Mouse (Mus musculus) erythroblast, embryonic 14.5 days (primary cell): Measurements from ENCODE around the gene Cdhr3. TPM values are rescaled to one million over a fixed set of nuclear protein-coding genes. Genes with fewer than 3 reads are reported as not detected.

Experiments used
- H3K27me3 ChIP-seq: 2 replicates; pipeline ENCODE4 v1.6.1; 2012; ENCODE audit warnings: inconsistent platforms; ENCODE audit not compliant: control insufficient read depth
- H3K36me3 ChIP-seq: 2 replicates; pipeline ENCODE4 v1.6.1; 2012; ENCODE audit warnings: mild to moderate bottlenecking, inconsistent platforms; ENCODE audit not compliant: control insufficient read depth
- H3K4me1 ChIP-seq: 2 replicates; pipeline ENCODE4 v1.6.1; 2012; ENCODE audit warnings: inconsistent platforms; ENCODE audit not compliant: control insufficient read depth
- H3K4me3 ChIP-seq: replicated peaks from 2 replicates; pipeline ENCODE3; 2012; ENCODE audit warnings: moderate library complexity, mild to moderate bottlenecking, inconsistent platforms
- H3K9me3 ChIP-seq: 2 replicates; pipeline ENCODE4 v1.6.1; 2012; ENCODE audit warnings: low read length, inconsistent platforms, mixed read lengths; ENCODE audit not compliant: control insufficient read depth
- GATA1 ChIP-seq: IDR thresholded peaks from 2 replicates; pipeline ENCODE4 v1.6.1; 2012; ENCODE audit warnings: low read length, inconsistent platforms, mixed read lengths
- TAL1 ChIP-seq: IDR thresholded peaks from 3 replicates; pipeline ENCODE4 v1.6.1; 2012; ENCODE audit warnings: low read length, inconsistent platforms, mixed read lengths
- polyA plus RNA-seq: library from polyadenylated mRNA; stranded (reverse); fragments of >175 nt; gene quantifications from 2 replicates; pipeline ENCODE4 v1.2.3, GENCODE M21; 2012

Cdhr3 gene
- polyA plus RNA-seq, 1 experiment = not detected

- Histone ChIP-seq H3K9me3 (no peaks in the 10 kb centered on the region), H3K27me3 (no peaks in the 10 kb centered on the region), H3K4me3 (no peak overlapping the region), H3K4me1 (no peaks in the 10 kb centered on the region), H3K36me3 (no peaks in the 10 kb centered on the region)
- TF ChIP-seq GATA1 (no peak), TAL1 (no peak)
These were observed 46.9 kb downstream of the Cdhr3 start for GRCm38 (mm10) chr12:33045533-33046361.

- no peaks in the 10 kb centered on the region for H3K27me3 ChIP-seq
- H3K4me3 ChIP-seq = no peak overlapping the region
- no peaks in the 10 kb centered on the region for H3K9me3 ChIP-seq
- no peaks in the 10 kb centered on the region for H3K36me3 ChIP-seq
- TF ChIP-seq GATA1 = no peak
- TF ChIP-seq TAL1 = no peak
- H3K4me1 ChIP-seq = no peaks in the 10 kb centered on the region
These were observed 51.2 kb downstream of the Cdhr3 start for GRCm38 (mm10) chr12:33041476-33041875.

DNA sequence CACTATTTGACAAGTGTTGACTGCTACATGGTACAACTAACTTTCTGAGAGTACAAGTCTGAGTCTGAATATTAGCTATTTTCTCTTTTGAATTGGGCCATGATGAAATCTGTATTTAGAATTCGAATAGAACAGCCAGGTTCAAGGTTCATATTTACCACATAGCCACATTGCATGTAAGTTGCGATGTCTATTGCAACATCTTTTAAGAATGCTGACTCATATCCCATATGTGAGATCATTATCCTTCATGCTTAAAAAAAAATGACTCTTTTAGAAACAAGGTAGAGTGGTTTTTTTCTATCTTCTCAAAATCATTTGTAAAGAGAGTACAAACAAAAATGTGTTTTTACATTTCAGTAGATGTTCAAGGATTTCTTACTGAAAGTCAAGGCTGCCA, 51.9 kb downstream of the Cdhr3 start:
- TF ChIP-seq GATA1 (no peak), TAL1 (no peak)
- Histone ChIP-seq H3K27me3 (peaks cover 4% of the 10 kb centered on the region; the same call in 1 of the 2 replicates), H3K9me3 (no peaks in the 10 kb centered on the region), H3K4me1 (no peaks in the 10 kb centered on the region), H3K36me3 (no peaks in the 10 kb centered on the region), H3K4me3 (no peak overlapping the region)

GRCm38 (mm10) chr12:33038676-33039075, 54.0 kb downstream of the Cdhr3 start:
- Histone ChIP-seq H3K36me3 (no peaks in the 10 kb centered on the region), H3K9me3 (no peaks in the 10 kb centered on the region), H3K4me3 (no peak overlapping the region), H3K27me3 (peaks cover 9% of the 10 kb centered on the region), H3K4me1 (no peaks in the 10 kb centered on the region)
- TF ChIP-seq GATA1 (no peak), TAL1 (no peak)

GRCm38 (mm10) chr12:33035719-33036521, 56.8 kb downstream of the Cdhr3 start:
- no peaks in the 10 kb centered on the region for H3K4me1 ChIP-seq
- H3K36me3 ChIP-seq = no peaks in the 10 kb centered on the region
- peaks cover 9% of the 10 kb centered on the region for H3K27me3 ChIP-seq
- H3K4me3 ChIP-seq = no peak overlapping the region
- H3K9me3 ChIP-seq = no peaks in the 10 kb centered on the region
- no peak for TF ChIP-seq TAL1
- no peak for TF ChIP-seq GATA1

DNA sequence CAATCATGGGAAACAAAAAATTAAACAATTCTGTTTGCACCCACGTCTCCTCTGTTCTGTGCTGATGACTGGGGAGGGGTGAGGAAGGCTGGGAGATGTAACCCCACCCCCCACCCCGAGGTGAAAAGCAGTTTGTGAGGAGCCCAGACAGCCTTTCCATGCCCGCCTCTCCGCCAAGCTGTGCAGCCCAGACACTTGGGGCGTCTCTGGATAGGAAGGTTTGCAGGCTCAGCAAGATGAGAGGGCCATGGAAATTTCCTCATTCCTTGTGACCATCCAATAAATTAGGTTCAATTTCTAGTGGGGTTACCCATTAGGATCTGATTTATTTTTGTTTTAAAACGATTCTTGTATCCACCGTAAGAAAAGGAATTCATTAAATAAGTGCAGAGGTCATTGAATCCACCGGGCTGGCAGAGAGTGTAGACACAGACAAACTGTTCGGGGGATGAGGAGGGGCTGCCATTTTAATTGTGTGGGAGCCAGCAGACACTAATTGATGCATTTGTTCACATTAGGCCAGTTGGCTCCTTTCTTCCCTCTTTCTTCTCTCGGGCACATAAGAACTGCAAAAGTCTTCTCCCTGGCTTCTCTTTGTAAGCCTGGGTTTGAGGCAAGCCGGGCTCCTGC, 57.5 kb downstream of the Cdhr3 start:
- Histone ChIP-seq H3K4me1 (no peaks in the 10 kb centered on the region), H3K27me3 (peaks cover 9% of the 10 kb centered on the region), H3K4me3 (no peak overlapping the region), H3K9me3 (no peaks in the 10 kb centered on the region), H3K36me3 (no peaks in the 10 kb centered on the region)
- TF ChIP-seq TAL1 = no peak
- TF ChIP-seq GATA1 = no peak

- Histone ChIP-seq H3K4me1 (no peaks in the 10 kb centered on the region), H3K36me3 (no peaks in the 10 kb centered on the region), H3K4me3 (no peak overlapping the region), H3K27me3 (peaks cover 9% of the 10 kb centered on the region), H3K9me3 (no peaks in the 10 kb centered on the region)
- no peak for TF ChIP-seq GATA1
- no peak for TF ChIP-seq TAL1
These were observed 58.2 kb downstream of the Cdhr3 start for GRCm38 (mm10) chr12:33034343-33035088.

GRCm38 (mm10) chr12:33033221-33033620, 59.5 kb downstream of the Cdhr3 start:
- Histone ChIP-seq H3K27me3 (peaks cover 9% of the 10 kb centered on the region), H3K4me3 (no peak overlapping the region), H3K4me1 (no peaks in the 10 kb centered on the region), H3K36me3 (no peaks in the 10 kb centered on the region), H3K9me3 (no peaks in the 10 kb centered on the region)
- TF ChIP-seq GATA1 = no peak
